Mouse (Mus musculus): ENCODE results near the gene Tex261. TPM values are rescaled to one million over a fixed set of nuclear protein-coding genes. Genes with fewer than 3 reads are reported as not detected.

Gene Tex261
- 100 to 1,000 TPM in 1 of 2 experiments, 10 to 100 TPM in 1; 91.3 to 113 TPM for polyA plus RNA-seq (2017; shearing (Covaris generic))

GRCm38 (mm10) chr6:83775638-83776293, at the start of gene Tex261:
TSS of gene Tex261 (minus strand) at chr6:83775813.

GRCm38 (mm10) chr6:83794760-83795296, 19.2 kb upstream of the Tex261 start, which contains the start of gene Nagk:
TSS of gene Nagk (plus strand) at chr6:83794982.

GRCm38 (mm10) chr6:83762344-83762743, 13.3 kb downstream of the Tex261 start, which contains the start of gene Ankrd53:
TSS of gene Ankrd53 (plus strand) at chr6:83762644.

GRCm38 (mm10) chr6:83742761-83743160, 32.9 kb downstream of the Tex261 start, which contains the start of gene Atp6v1b1:
TSS of gene Atp6v1b1 (plus strand) at chr6:83742990.

Other genes with a start within 250 kb of the Tex261 start
- 10 to 100 TPM; 16.3 to 18.2 TPM for gene Actg2, start 239.5 kb downstream of the Tex261 start, polyA plus RNA-seq (2017; shearing (Covaris generic))
- 10 to 100 TPM; 26.0 to 33.6 TPM for gene Stambp, start 203.1 kb downstream of the Tex261 start, polyA plus RNA-seq (2017; shearing (Covaris generic))
- gene Clec4f, start 119.6 kb downstream of the Tex261 start, polyA plus RNA-seq (2017; shearing (Covaris generic)) = under 1 TPM in 1 of 2 experiments, not detected in 1; 0.14 TPM
- gene Cd207, start 98.0 kb downstream of the Tex261 start, polyA plus RNA-seq (2017; shearing (Covaris generic)) = not detected
- gene Vax2, start 64.5 kb downstream of the Tex261 start, polyA plus RNA-seq (2017; shearing (Covaris generic)) = 1 to 10 TPM in 1 of 2 experiments, under 1 TPM in 1; 0.79 to 5.5 TPM
- gene Atp6v1b1, start 32.8 kb downstream of the Tex261 start, polyA plus RNA-seq (2017; shearing (Covaris generic)) = not detected
- not detected for gene Ankrd53, start 13.2 kb downstream of the Tex261 start, polyA plus RNA-seq (2017; shearing (Covaris generic))
- 10 to 100 TPM; 17.5 to 19.9 TPM for gene Nagk, start 19.2 kb upstream of the Tex261 start, polyA plus RNA-seq (2017; shearing (Covaris generic))
- 10 to 100 TPM; 24.1 to 28.0 TPM for gene Paip2b, start 55.9 kb upstream of the Tex261 start, polyA plus RNA-seq (2017; shearing (Covaris generic))
- gene Zfp638, start 91.3 kb upstream of the Tex261 start, polyA plus RNA-seq (2017; shearing (Covaris generic)) = 10 to 100 TPM; 89.9 to 91.3 TPM
- gene Dysf, start 232.8 kb upstream of the Tex261 start, polyA plus RNA-seq (2017; shearing (Covaris generic)) = under 1 TPM; 0.05 to 0.51 TPM